Mouse (Mus musculus): ENCODE results near the gene Arpc5. TPM values are rescaled to one million over a fixed set of nuclear protein-coding genes. Genes with fewer than 3 reads are reported as not detected.

The Arpc5 gene
- polyA plus RNA-seq, 2 experiments from 2014 or later, result 631 to 671 TPM

DNA sequence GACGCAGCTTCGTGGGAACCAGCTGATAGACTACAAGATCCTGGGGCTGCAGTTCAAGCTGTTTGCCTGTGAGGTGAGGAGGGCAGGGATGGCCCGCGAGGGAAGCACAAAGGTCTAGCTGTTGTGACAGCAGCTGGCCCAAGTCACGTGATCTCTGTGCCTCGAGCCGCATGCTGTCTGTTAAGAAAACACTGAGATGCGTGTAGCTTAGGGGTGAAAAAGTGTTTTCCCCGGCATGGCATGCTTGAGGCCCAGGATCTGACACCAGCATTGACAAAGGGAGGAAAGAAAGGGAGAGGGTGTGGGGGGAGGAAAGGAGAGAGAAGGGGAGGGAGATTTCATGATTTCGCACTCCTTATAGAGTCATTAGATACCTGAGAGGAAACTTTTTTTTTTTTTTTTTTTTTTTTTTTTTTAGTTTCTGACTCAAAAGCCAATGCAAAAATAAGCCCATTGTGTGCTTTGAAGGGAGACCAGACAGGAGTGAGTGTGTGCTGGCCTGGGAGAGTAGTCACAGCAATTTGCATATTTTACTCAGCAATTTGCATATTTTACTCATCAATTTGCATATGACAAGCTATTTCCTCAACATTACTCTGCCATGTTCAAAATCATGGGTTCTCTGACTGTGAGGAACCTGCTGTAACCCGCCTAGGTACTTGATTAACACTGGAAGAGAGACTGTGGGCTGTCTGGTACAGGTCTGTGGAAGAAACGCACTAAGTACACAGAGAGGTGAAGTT is 50.9 kb downstream of the Arpc5 start:
- ATAC-seq, result no peak

DNA sequence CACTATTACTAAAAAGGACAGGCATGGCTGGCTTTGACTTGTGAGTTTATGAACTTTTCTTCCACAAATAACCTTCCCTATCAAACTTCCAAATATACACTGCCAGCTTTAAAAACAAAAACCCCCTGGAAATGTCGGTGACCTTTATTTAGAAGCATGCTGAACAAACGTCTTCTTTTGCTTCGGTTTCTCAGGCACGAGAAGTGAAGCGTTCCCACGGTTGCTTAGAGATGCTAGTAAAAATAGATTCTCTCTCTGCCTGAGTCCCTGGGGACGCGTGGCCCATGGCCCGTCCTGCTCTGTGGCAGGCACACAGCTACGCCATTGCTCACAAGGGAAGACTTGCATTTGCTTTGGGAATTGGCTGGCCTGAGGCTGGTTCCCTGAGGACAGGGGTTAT is 51.5 kb downstream of the Arpc5 start:
- ATAC-seq, result no peak

DNA sequence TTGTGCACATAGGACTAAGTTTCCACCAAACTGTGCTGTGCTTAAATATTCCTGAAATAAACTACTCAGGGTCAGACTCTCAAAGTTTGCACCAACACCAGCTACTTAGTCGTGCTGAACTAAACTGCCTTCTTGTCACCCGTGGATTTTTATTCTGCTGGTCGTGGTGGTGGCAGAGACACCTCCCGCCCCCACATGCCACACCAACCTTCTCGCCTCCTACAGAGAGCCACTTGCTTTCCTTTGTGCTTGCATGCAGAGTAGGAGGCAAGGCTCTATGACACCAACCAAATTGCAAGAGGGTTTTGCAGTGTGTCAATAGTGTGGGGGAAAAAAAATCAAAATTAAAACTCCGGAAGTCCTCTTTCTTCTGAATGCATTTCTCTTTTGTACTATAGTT is 53.2 kb downstream of the Arpc5 start:
- ATAC-seq, result no peak

DNA sequence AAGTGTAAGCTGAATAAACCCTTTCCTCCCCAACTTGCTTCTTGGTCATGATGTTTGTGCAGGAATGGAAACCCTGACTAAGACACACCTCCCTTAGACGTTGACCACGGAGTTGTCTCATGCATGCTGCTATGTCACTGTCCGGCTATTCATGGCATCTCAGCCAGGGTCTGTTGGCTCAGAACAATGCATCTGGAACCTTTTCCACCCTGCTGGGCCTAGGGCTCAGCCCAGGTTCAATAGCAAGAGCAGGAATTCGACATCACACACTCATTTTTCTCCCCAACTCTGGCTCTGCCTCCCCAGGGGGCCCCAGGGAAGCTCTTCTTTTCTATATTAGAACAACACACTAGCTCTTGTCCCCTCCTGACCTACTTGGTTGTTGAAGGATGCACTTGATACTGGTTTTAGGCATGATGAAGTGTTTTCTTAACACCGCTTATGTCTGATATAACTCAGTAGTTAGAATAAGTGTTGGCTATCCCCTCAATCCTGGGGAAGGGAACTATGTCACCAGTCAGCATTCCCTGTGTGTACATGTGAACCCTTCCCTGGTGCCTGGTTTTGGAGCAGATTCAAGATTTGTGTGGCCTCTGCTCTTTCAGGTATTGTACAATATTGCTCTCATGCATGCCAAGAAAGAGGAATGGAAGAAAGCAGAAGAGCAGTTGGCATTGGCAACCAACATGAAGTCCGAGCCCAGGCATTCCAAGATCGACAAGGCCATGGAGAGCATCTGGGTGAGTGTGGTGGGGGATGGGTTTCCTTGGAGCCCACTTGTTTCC is 54.8 kb downstream of the Arpc5 start:
- no peak for ATAC-seq

DNA sequence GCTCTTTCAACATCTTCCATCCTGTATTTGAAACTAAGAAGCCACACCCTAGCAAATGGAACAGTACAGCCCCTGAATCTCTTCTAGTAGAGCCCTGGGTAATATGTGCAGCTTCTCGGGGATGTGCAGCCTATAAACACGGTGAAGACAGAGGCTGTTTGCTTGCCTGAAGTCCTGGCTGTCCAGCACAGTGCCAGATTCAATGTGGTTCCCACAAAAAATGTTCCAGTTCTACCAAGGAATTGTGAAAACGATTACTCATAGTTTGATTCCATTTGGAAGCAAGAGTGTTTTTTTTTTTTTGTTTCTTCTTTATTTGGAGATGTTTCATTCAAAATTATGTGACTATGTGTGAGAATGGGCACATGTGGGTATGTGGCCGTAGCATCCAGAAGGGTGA is 55.4 kb downstream of the Arpc5 start:
- ATAC-seq, result no peak

DNA sequence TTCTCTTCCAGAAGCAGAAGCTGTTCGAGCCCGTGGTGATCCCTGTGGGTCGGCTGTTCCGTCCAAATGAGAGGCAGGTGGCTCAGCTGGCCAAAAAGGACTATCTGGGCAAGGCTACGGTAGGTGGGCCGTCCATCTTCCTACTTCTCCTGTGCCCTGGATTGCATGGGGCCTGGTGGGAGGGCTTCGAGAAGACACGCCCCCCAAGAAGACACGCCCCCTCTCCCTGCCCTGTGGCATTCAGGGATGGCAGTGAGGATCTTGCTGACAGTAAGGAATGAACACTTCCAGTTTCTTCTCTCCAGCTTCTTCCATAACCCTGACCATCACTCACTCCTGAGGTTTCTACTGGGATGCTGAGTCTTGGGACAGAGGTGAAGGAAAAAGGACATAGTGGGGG is 57.9 kb downstream of the Arpc5 start:
- no peak for ATAC-seq

Other genes starting within 250 kb of the Arpc5 start
- not detected for gene Apobec4, start 16.0 kb upstream of the Arpc5 start, polyA plus RNA-seq (2017; shearing (Covaris generic))
- under 1 TPM; 0.07 to 0.37 TPM for gene Rgl1, start 191 bp upstream of the Arpc5 start, polyA plus RNA-seq (2017; shearing (Covaris generic))
- gene Ncf2, start 33.7 kb downstream of the Arpc5 start, polyA plus RNA-seq (2017; shearing (Covaris generic)), result 1 to 10 TPM; 2.2 to 2.9 TPM
- gene Smg7, start 136.1 kb downstream of the Arpc5 start, polyA plus RNA-seq (2017; shearing (Covaris generic)), result 10 to 100 TPM; 35.3 to 38.1 TPM
- 1 to 10 TPM; 1.4 to 2.0 TPM for gene Nmnat2, start 188.5 kb downstream of the Arpc5 start, polyA plus RNA-seq (2017; shearing (Covaris generic))

Measured in activated CD4-positive, CD25-positive, alpha-beta regulatory T cell, adult 4 months (primary cell).